Mouse (Mus musculus): ENCODE measurements around the gene Slc2a12. TPM values are rescaled to one million over a fixed set of nuclear protein-coding genes. Genes with fewer than 3 reads are reported as not detected.

Gene Slc2a12
- polyA plus RNA-seq, 1 experiment from 2014 or later = 3.0 TPM

GRCm38 (mm10) chr10:22730992-22731271 is 86.1 kb downstream of the Slc2a12 start:
- TF ChIP-seq CTCF (IDR thresholded peaks at IDR 0.05; ENCODE audit: low read depth) = no peak
- 1% methylated on average over 33 of the region's 33 CpGs for WGBS
- no peak; the same call in none of the 2 replicates for ATAC-seq (replicated peaks; ENCODE audit: low FRiP score, low read depth)

GRCm38 (mm10) chr10:22731272-22732093 is 86.7 kb downstream of the Slc2a12 start, which contains the start of gene Tbpl1:
Tbpl1 (minus strand) TSS chr10:22731938.
- TF ChIP-seq CTCF (IDR thresholded peaks at IDR 0.05; ENCODE audit: low read depth) = peak; percentile 35; the same call in 1 of the 2 replicates
- under 1% methylated on average over 77 of the region's 77 CpGs for WGBS
- Histone ChIP-seq H3K27me3 (ENCODE audit: insufficient read depth, low read length) (no peaks in the 10 kb centered on the region), H3K9me3 (replicated peaks; ENCODE audit: low read length) (no peaks in the 10 kb centered on the region), H3K27ac (peak within 1 kb of the TSS; percentile 96), H3K4me1 (replicated peaks; ENCODE audit: insufficient read depth, low read length) (peaks cover 17% of the 10 kb centered on the region; the same call in 1 of the 2 replicates), H3K9ac (ENCODE audit: low read depth, low read length) (peak within 1 kb of the TSS; percentile 93), H3K4me3 (replicated peaks; ENCODE audit: low read depth, low read length) (peak within 1 kb of the TSS; percentile 90), H3K36me3 (ENCODE audit: insufficient read depth, low read length) (no peaks in the 10 kb centered on the region), H3K4me2 (ENCODE audit: low read length) (peak within 1 kb of the TSS; percentile 92)
- DNase-seq (ENCODE audit: low spot score) (peak; percentile 98), ATAC-seq (replicated peaks; ENCODE audit: low FRiP score, low read depth) (peak; percentile 98)

More at GRCm38 (mm10) chr10:22730992-22731271, 86.1 kb downstream of the Slc2a12 start:
- Histone ChIP-seq H3K27ac (peak overlapping the region; percentile 96), H3K4me3 (replicated peaks; ENCODE audit: low read depth, low read length) (peak overlapping the region; percentile 90), H3K9me3 (replicated peaks; ENCODE audit: low read length) (no peaks in the 10 kb centered on the region), H3K9ac (ENCODE audit: low read depth, low read length) (peak overlapping the region; percentile 93), H3K27me3 (ENCODE audit: insufficient read depth, low read length) (no peaks in the 10 kb centered on the region), H3K4me2 (ENCODE audit: low read length) (peak overlapping the region; percentile 92), H3K36me3 (ENCODE audit: insufficient read depth, low read length) (no peaks in the 10 kb centered on the region), H3K4me1 (replicated peaks; ENCODE audit: insufficient read depth, low read length) (peaks cover 17% of the 10 kb centered on the region; the same call in 1 of the 2 replicates)
- DNase-seq (ENCODE audit: low spot score) = no peak

- Histone ChIP-seq H3K27ac (peak overlapping the region; percentile 96), H3K9me3 (replicated peaks; ENCODE audit: low read length) (no peaks in the 10 kb centered on the region), H3K4me2 (ENCODE audit: low read length) (peak overlapping the region; percentile 92), H3K4me3 (replicated peaks; ENCODE audit: low read depth, low read length) (peak overlapping the region; percentile 90), H3K36me3 (ENCODE audit: insufficient read depth, low read length) (no peaks in the 10 kb centered on the region), H3K27me3 (ENCODE audit: insufficient read depth, low read length) (no peaks in the 10 kb centered on the region), H3K4me1 (replicated peaks; ENCODE audit: insufficient read depth, low read length) (peaks cover 17% of the 10 kb centered on the region; the same call in 1 of the 2 replicates), H3K9ac (ENCODE audit: low read depth, low read length) (0 out of 2 replicates have a peak overlapping the region, but pooled peaks have one; percentile 93)
- TF ChIP-seq CTCF (IDR thresholded peaks at IDR 0.05; ENCODE audit: low read depth) = no peak
- DNase-seq (ENCODE audit: low spot score) (no peak), ATAC-seq (replicated peaks; ENCODE audit: low FRiP score, low read depth) (no peak)
- WGBS = 54% methylated on average over 10 of the region's 10 CpGs
Observed at GRCm38 (mm10) chr10:22732181-22732580, 87.4 kb downstream of the Slc2a12 start.

GRCm38 (mm10) chr10:22745922-22746321 is 101.1 kb downstream of the Slc2a12 start:
- H3K9me3 ChIP-seq (replicated peaks; ENCODE audit: low read length) = no peaks in the 10 kb centered on the region
- H3K4me3 ChIP-seq (replicated peaks; ENCODE audit: low read depth, low read length) = no peak overlapping the region
- H3K36me3 ChIP-seq (ENCODE audit: insufficient read depth, low read length) = no peaks in the 10 kb centered on the region
- ATAC-seq (replicated peaks; ENCODE audit: low FRiP score, low read depth) (no peak), DNase-seq (ENCODE audit: low spot score) (no peak)
- no peak for TF ChIP-seq CTCF (IDR thresholded peaks at IDR 0.05; ENCODE audit: low read depth)
- no peak overlapping the region for H3K27ac ChIP-seq
- no peaks in the 10 kb centered on the region for H3K4me1 ChIP-seq (replicated peaks; ENCODE audit: insufficient read depth, low read length)
- no peaks in the 10 kb centered on the region for H3K27me3 ChIP-seq (ENCODE audit: insufficient read depth, low read length)
- H3K9ac ChIP-seq (ENCODE audit: low read depth, low read length) = no peak overlapping the region
- no peak overlapping the region for H3K4me2 ChIP-seq (ENCODE audit: low read length)
- WGBS = 66% methylated on average over 7 of the region's 7 CpGs

GRCm38 (mm10) chr10:22746334-22747322 is 101.8 kb downstream of the Slc2a12 start:
- 59% methylated on average over 13 of the region's 13 CpGs for WGBS
- Histone ChIP-seq H3K9ac (ENCODE audit: low read depth, low read length) (no peak overlapping the region), H3K9me3 (replicated peaks; ENCODE audit: low read length) (no peaks in the 10 kb centered on the region), H3K36me3 (ENCODE audit: insufficient read depth, low read length) (no peaks in the 10 kb centered on the region), H3K27me3 (ENCODE audit: insufficient read depth, low read length) (no peaks in the 10 kb centered on the region), H3K4me2 (ENCODE audit: low read length) (no peak overlapping the region), H3K27ac (no peak overlapping the region), H3K4me3 (replicated peaks; ENCODE audit: low read depth, low read length) (no peak overlapping the region), H3K4me1 (replicated peaks; ENCODE audit: insufficient read depth, low read length) (no peaks in the 10 kb centered on the region)
- no peak for TF ChIP-seq CTCF (IDR thresholded peaks at IDR 0.05; ENCODE audit: low read depth)
- ATAC-seq (replicated peaks; ENCODE audit: low FRiP score, low read depth) = no peak
- DNase-seq (ENCODE audit: low spot score) = no peak

GRCm38 (mm10) chr10:22751175-22751682 is 106.4 kb downstream of the Slc2a12 start:
- H3K4me1 ChIP-seq (replicated peaks; ENCODE audit: insufficient read depth, low read length) = no peaks in the 10 kb centered on the region
- no peaks in the 10 kb centered on the region for H3K36me3 ChIP-seq (ENCODE audit: insufficient read depth, low read length)
- no peak overlapping the region for H3K9ac ChIP-seq (ENCODE audit: low read depth, low read length)
- 64% methylated on average over 5 of the region's 5 CpGs for WGBS
- no peaks in the 10 kb centered on the region for H3K27me3 ChIP-seq (ENCODE audit: insufficient read depth, low read length)
- H3K4me2 ChIP-seq (ENCODE audit: low read length) = peak overlapping the region; percentile 4; the same call in 1 of the 2 replicates
- no peak for TF ChIP-seq CTCF (IDR thresholded peaks at IDR 0.05; ENCODE audit: low read depth)
- no peak overlapping the region for H3K27ac ChIP-seq
- no peak overlapping the region for H3K4me3 ChIP-seq (replicated peaks; ENCODE audit: low read depth, low read length)
- DNase-seq (ENCODE audit: low spot score) (no peak), ATAC-seq (replicated peaks; ENCODE audit: low FRiP score, low read depth) (no peak)
- H3K9me3 ChIP-seq (replicated peaks; ENCODE audit: low read length) = no peaks in the 10 kb centered on the region

Small RNA genes lying within 50 kb of the gene (microRNA-seq; reads per million reads assigned to microRNA genes)
- 1.0 reads per million for gene Mir7663

Other genes starting within 250 kb of the Slc2a12 start
- 58.3 and 62.8 TPM in 2 replicates for gene Tbpl1, start 86.9 kb downstream of the Slc2a12 start, polyA plus RNA-seq (2015; fragmentation: Nextera tagmentation; extraction: Ambion mirVana)
- gene Tcf21, start 175.2 kb downstream of the Slc2a12 start, polyA plus RNA-seq (2015; fragmentation: Nextera tagmentation; extraction: Ambion mirVana) = 413 and 438 TPM in 2 replicates

Measured in kidney, postnatal 0 days (tissue).